Mouse (Mus musculus) CH12.LX (cell line): ENCODE results near the gene Cers6. TPM values are rescaled to one million over a fixed set of nuclear protein-coding genes. Genes with fewer than 3 reads are reported as not detected.

ENCODE experiments used
- DNase-seq: peaks from one replicate; pipeline ENCODE4 v3.0.0-alpha.2; 2013; ENCODE audit errors: extremely low read depth
- H3K27ac ChIP-seq: 2 replicates; pipeline ENCODE4 v1.5.1; 2012; ENCODE audit warnings: low read depth, mild to moderate bottlenecking, control low read depth, moderate library complexity; ENCODE audit not compliant: insufficient read depth
- H3K27me3 ChIP-seq: replicated peaks from 2 replicates; pipeline ENCODE3; 2012; ENCODE audit warnings: inconsistent platforms
- H3K36me3 ChIP-seq, 2 experiments: replicated peaks in 1 of 2; 2 replicates each; pipeline versions ENCODE3 to v1.6.1; 2012; ENCODE audit warnings: inconsistent platforms in 1 of 2, low read length in 1 of 2, mild to moderate bottlenecking in 1 of 2, mixed read lengths in 1 of 2, moderate library complexity in 1 of 2; ENCODE audit not compliant: control insufficient read depth in 1 of 2, insufficient read depth in 1 of 2
- H3K4me1 ChIP-seq, 2 experiments: 2 replicates each; pipeline ENCODE4 v1.6.1; 2012; ENCODE audit warnings: inconsistent platforms in 1 of 2, moderate library complexity in 1 of 2; ENCODE audit not compliant: insufficient read depth in 2 of 2, control insufficient read depth in 1 of 2
- H3K4me2 ChIP-seq: 2 replicates; pipeline ENCODE4 v1.6.1; 2012; ENCODE audit warnings: low read depth, mild to moderate bottlenecking, control low read depth; ENCODE audit not compliant: poor library complexity, insufficient read depth, severe bottlenecking
- H3K4me3 ChIP-seq, 3 experiments: fragments of 150-350 bp in 1 of 3; sonication (generic) in 1 of 3; replicated peaks in 1 of 3; 2 replicates each; pipeline versions ENCODE3 to v1.5.1; 2011 to 2012; ENCODE audit warnings: low read depth in 2 of 3, low read length in 2 of 3, mild to moderate bottlenecking in 2 of 3, moderate library complexity in 2 of 3, control low read depth in 1 of 3, improper control_type of control experiment in 1 of 3, inconsistent platforms in 1 of 3, mixed read lengths in 1 of 3; ENCODE audit not compliant: poor library complexity in 1 of 3
- H3K79me2 ChIP-seq: replicated peaks from 2 replicates; pipeline ENCODE4 v1.6.1; 2012; ENCODE audit warnings: mild to moderate bottlenecking, moderate library complexity; ENCODE audit not compliant: control insufficient read depth, poor library complexity, insufficient read depth, severe bottlenecking; ENCODE audit errors: extremely low read depth
- H3K9ac ChIP-seq: 2 replicates; pipeline ENCODE4 v1.6.1; 2012; ENCODE audit warnings: low read depth, mild to moderate bottlenecking, control low read depth, moderate library complexity; ENCODE audit not compliant: insufficient read depth
- H3K9me3 ChIP-seq: replicated peaks from 2 replicates; pipeline ENCODE3; 2012; ENCODE audit warnings: low read length, inconsistent platforms, mixed read lengths
- BHLHE40 ChIP-seq: IDR thresholded peaks from 2 replicates; pipeline ENCODE4 v1.6.1; 2011; ENCODE audit warnings: mild to moderate bottlenecking, low read depth, low read length, improper control_type of control experiment
- CHD2 ChIP-seq: IDR thresholded peaks from 2 replicates; pipeline ENCODE4 v1.6.1; 2011; ENCODE audit warnings: low read length, improper control_type of control experiment
- CTCF ChIP-seq, 2 experiments: IDR thresholded peaks in 1 of 2; conservative IDR thresholded peaks in 1 of 2; 2 replicates each; pipeline ENCODE4 v1.5.1; 2011 to 2012; ENCODE audit warnings: low read depth in 2 of 2, low read length in 2 of 2, improper control_type of control experiment in 1 of 2, inconsistent platforms in 1 of 2, mild to moderate bottlenecking in 1 of 2, moderate library complexity in 1 of 2
- ELF1 ChIP-seq: IDR thresholded peaks from 2 replicates; pipeline ENCODE4 v1.6.1; 2014; ENCODE audit warnings: low read depth, mild to moderate bottlenecking, inconsistent platforms, low read length, improper control_type of control experiment
- EP300 ChIP-seq: IDR thresholded peaks from 2 replicates; pipeline ENCODE4 v1.6.1; 2011; ENCODE audit warnings: low read length, improper control_type of control experiment
- HCFC1 ChIP-seq: IDR thresholded peaks from 2 replicates; pipeline ENCODE4 v1.6.1; 2012; ENCODE audit warnings: low read depth, mild to moderate bottlenecking, inconsistent platforms, low read length, improper control_type of control experiment
- IRF4 ChIP-seq: IDR thresholded peaks from 2 replicates; pipeline ENCODE4 v1.6.1; 2014; ENCODE audit warnings: low read depth, mild to moderate bottlenecking, inconsistent platforms, low read length, improper control_type of control experiment
- JUN ChIP-seq: IDR thresholded peaks from 2 replicates; pipeline ENCODE4 v1.6.1; 2011; ENCODE audit warnings: low read depth, mild to moderate bottlenecking, low read length, improper control_type of control experiment, moderate library complexity; ENCODE audit not compliant: insufficient read depth
- JUND ChIP-seq: conservative IDR thresholded peaks from 2 replicates; pipeline ENCODE4 v1.6.1; 2011; ENCODE audit warnings: low read depth, low read length, improper control_type of control experiment
- KAT2A ChIP-seq: IDR thresholded peaks from 2 replicates; pipeline ENCODE4 v1.6.1; 2012; ENCODE audit warnings: low read length, improper control_type of control experiment, inconsistent platforms; ENCODE audit not compliant: insufficient replicate concordance
- MAFK ChIP-seq: IDR thresholded peaks from 2 replicates; pipeline ENCODE4 v1.6.1; 2011; ENCODE audit warnings: low read length, improper control_type of control experiment; ENCODE audit not compliant: insufficient replicate concordance
- MAZ ChIP-seq: IDR thresholded peaks from 2 replicates; pipeline ENCODE4 v1.6.1; 2012; ENCODE audit warnings: low read depth, mild to moderate bottlenecking, inconsistent platforms, low read length, improper control_type of control experiment, moderate library complexity
- MXI1 ChIP-seq: IDR thresholded peaks from 2 replicates; pipeline ENCODE4 v1.6.1; 2011; ENCODE audit warnings: mild to moderate bottlenecking, low read depth, low read length, improper control_type of control experiment
- NELFE ChIP-seq: IDR thresholded peaks from 2 replicates; pipeline ENCODE4 v1.6.1; 2011; ENCODE audit warnings: low read depth, low read length, improper control_type of control experiment
- NRF1 ChIP-seq: IDR thresholded peaks from 2 replicates; pipeline ENCODE4 v1.6.1; 2014; ENCODE audit warnings: low read depth, mild to moderate bottlenecking, inconsistent platforms, low read length, improper control_type of control experiment, moderate library complexity
- PAX5 ChIP-seq: IDR thresholded peaks from 2 replicates; pipeline ENCODE4 v1.6.1; 2012; ENCODE audit warnings: low read length, inconsistent platforms, mixed read lengths
- POLR2A ChIP-seq: IDR thresholded peaks from 2 replicates; pipeline ENCODE4 v1.6.1; 2011; ENCODE audit warnings: low read depth, mild to moderate bottlenecking, improper control_type of control experiment, low read length
- RAD21 ChIP-seq: IDR thresholded peaks from 2 replicates; pipeline ENCODE4 v1.6.1; 2011; ENCODE audit warnings: low read depth, mild to moderate bottlenecking, low read length, improper control_type of control experiment, moderate library complexity
- SIN3A ChIP-seq: IDR thresholded peaks from 2 replicates; pipeline ENCODE4 v1.6.1; 2012; ENCODE audit warnings: low read length, improper control_type of control experiment, inconsistent platforms
- SMC3 ChIP-seq: IDR thresholded peaks from 2 replicates; pipeline ENCODE4 v1.6.1; 2011; ENCODE audit warnings: low read depth, low read length, improper control_type of control experiment
- TBP ChIP-seq: conservative IDR thresholded peaks from 2 replicates; pipeline ENCODE4 v1.6.1; 2011; ENCODE audit warnings: low read depth, low read length, improper control_type of control experiment
- USF1 ChIP-seq: IDR thresholded peaks from 2 replicates; pipeline ENCODE4 v1.6.1; 2014; ENCODE audit warnings: low read depth, mild to moderate bottlenecking, inconsistent platforms, low read length, improper control_type of control experiment
- ZC3H11A ChIP-seq: IDR thresholded peaks from 2 replicates; pipeline ENCODE4 v1.6.1; 2012; ENCODE audit warnings: low read depth, mild to moderate bottlenecking, inconsistent platforms, low read length, improper control_type of control experiment
- ZKSCAN1 ChIP-seq: IDR thresholded peaks from 2 replicates; pipeline ENCODE4 v1.6.1; 2012; ENCODE audit warnings: low read depth, inconsistent platforms, low read length, improper control_type of control experiment, borderline replicate concordance
- ZMIZ1 ChIP-seq: IDR thresholded peaks from 2 replicates; pipeline ENCODE4 v1.6.1; 2012; ENCODE audit warnings: low read depth, mild to moderate bottlenecking, inconsistent platforms, low read length, improper control_type of control experiment
- ZNF384 ChIP-seq: IDR thresholded peaks from 2 replicates; pipeline ENCODE4 v1.6.1; 2012; ENCODE audit warnings: low read depth, low read length, improper control_type of control experiment, inconsistent platforms
- dilution Hi-C: fragments of 300-500 bp; cut with MboI; formaldehyde crosslinking; loops from 2 replicates; pipeline ENCODE4 v1.14.3; 2020; ENCODE audit warnings: low sequenced_read_pairs; ENCODE audit not compliant: extremely low pct_unique_long_range_greater_than_20kb, extremely low pct_ligation_motif_present
- in situ Hi-C: fragments of 300-500 bp; cut with MboI; formaldehyde crosslinking; loops from 3 replicates; pipeline ENCODE4 v1.14.3; 2019; ENCODE audit warnings: low sequenced_read_pairs, low pct_ligation_motif_present, low pct_unique_long_range_greater_than_20kb, mixed read lengths
- polyA plus RNA-seq: library from polyadenylated mRNA; unstranded; fragments of >175 nt; gene quantifications from 2 replicates; pipeline ENCODE4 v1.2.1, GENCODE M21; 2012; ENCODE audit warnings: low read depth; ENCODE audit not compliant: insufficient read length
- total RNA-seq, 2 experiments: library from RNA; depleted of rRNA; stranded (reverse); fragments of 300-350 nt in 1 of 2; fragments of >200 nt in 1 of 2; gene quantifications; 2 replicates each; pipeline ENCODE4 v1.2.3; 2012 to 2014

The Cers6 gene
- total and polyA plus RNA-seq, 3 experiments: not detected

GRCm38 (mm10) chr2:69129425-69130210 is 268.4 kb downstream of the Cers6 start:
- H3K27ac ChIP-seq: no peak overlapping the region
- no peaks in the 10 kb centered on the region for H3K79me2 ChIP-seq
- no peak for TF ChIP-seq KAT2A
- no peak for TF ChIP-seq MAZ
- TF ChIP-seq CHD2: no peak
- TF ChIP-seq CTCF (conservative IDR thresholded peaks at IDR 0.05 in 1 of 2, IDR thresholded peaks at IDR 0.05 in 1 of 2; ENCODE audit: low read depth in 2 of 2, low read length in 2 of 2): no peak
- TF ChIP-seq BHLHE40: no peak
- no peak for TF ChIP-seq ZKSCAN1
- no peak for TF ChIP-seq ZC3H11A
- TF ChIP-seq SIN3A: no peak
- TF ChIP-seq IRF4: no peak
- no peak for TF ChIP-seq SMC3
- TF ChIP-seq, all 38 proteins: peak for 0
- peaks cover 3 to 40% of the 10 kb centered on the region in 2 experiments; a peak in 3 of 4 replicates for H3K4me1 ChIP-seq
- H3K4me3 ChIP-seq: no peak overlapping the region
- no peaks in the 10 kb centered on the region for H3K9me3 ChIP-seq
- in situ Hi-C loops (no loop called here), dilution Hi-C loops (no loop called here)
- H3K9ac ChIP-seq: no peak overlapping the region
- H3K27me3 ChIP-seq: no peaks in the 10 kb centered on the region
- DNase-seq: no peak
- H3K4me2 ChIP-seq: no peak overlapping the region
- H3K36me3 ChIP-seq: no peaks in the 10 kb centered on the region

GRCm38 (mm10) chr2:69132046-69132445 is 270.8 kb downstream of the Cers6 start:
- no peak overlapping the region for H3K27ac ChIP-seq
- H3K9ac ChIP-seq: no peak overlapping the region
- in situ Hi-C loops: no loop called here
- TF ChIP-seq POLR2A: no peak
- TF ChIP-seq CHD2: no peak
- no peak for TF ChIP-seq MXI1
- TF ChIP-seq ELF1: no peak
- no peak for TF ChIP-seq ZNF384
- TF ChIP-seq NRF1: no peak
- TF ChIP-seq ZMIZ1: no peak
- no peak for TF ChIP-seq ZKSCAN1
- no peak for TF ChIP-seq BHLHE40
- no peak for TF ChIP-seq MAFK
- TF ChIP-seq NELFE: no peak
- TF ChIP-seq HCFC1: no peak
- no peak for TF ChIP-seq JUN
- TF ChIP-seq USF1: no peak
- no peak for TF ChIP-seq TBP
- TF ChIP-seq PAX5: no peak
- no peak for TF ChIP-seq IRF4
- no peak for TF ChIP-seq RAD21
- no peak for TF ChIP-seq EP300
- no peak for TF ChIP-seq JUND
- H3K4me3 ChIP-seq: no peak overlapping the region
- peak overlapping the region; percentile 9; the same call in 1 of the 2 replicates for H3K4me2 ChIP-seq
- H3K9me3 ChIP-seq: no peaks in the 10 kb centered on the region
- dilution Hi-C loops: no loop called here
- H3K79me2 ChIP-seq: no peaks in the 10 kb centered on the region
- H3K27me3 ChIP-seq: no peaks in the 10 kb centered on the region
- H3K4me1 ChIP-seq: peaks cover 3 to 40% of the 10 kb centered on the region in 2 experiments; a peak in 3 of 4 replicates
- no peaks in the 10 kb centered on the region for H3K36me3 ChIP-seq
- no peak for DNase-seq
